Mouse (Mus musculus): Measurements from ENCODE around the gene Usp17lb. TPM values are rescaled to one million over a fixed set of nuclear protein-coding genes. Genes with fewer than 3 reads are reported as not detected.
"Not testable (repeated sequence)": the region's sequence is repeated elsewhere in the genome, so short reads cannot be mapped to it uniquely, and the experiment has no call there.

The Usp17lb gene
- not detected in 2 replicates for polyA plus RNA-seq (2016; fragmentation: Nextera tagmentation; extraction: Ambion mirVana)

- no peaks in the 10 kb centered on the region for H3K27me3 ChIP-seq (replicated peaks)
- no peaks in the 10 kb centered on the region for H3K4me1 ChIP-seq
- H3K9ac ChIP-seq: no peak within 1 kb of the TSS
- H3K27ac ChIP-seq: no peak within 1 kb of the TSS
- ATAC-seq (ENCODE audit: low FRiP score, low read depth): no peak
- no peak within 1 kb of the TSS for H3K4me2 ChIP-seq (replicated peaks)
- H3K9me3 ChIP-seq: no peaks in the 10 kb centered on the region
- WGBS: 82% methylated on average over 1 of the region's 1 CpGs
- no peaks in the 10 kb centered on the region for H3K36me3 ChIP-seq
- no peak within 1 kb of the TSS for H3K4me3 ChIP-seq
Observed at GRCm38 (mm10) chr7:104842503-104842902, at the start of gene Usp17lb. Gene Usp17lb, minus strand, starts transcription at chr7:104842603.

- ATAC-seq (ENCODE audit: low FRiP score, low read depth): no peak
Observed at GRCm38 (mm10) chr7:104877731-104878130, 35.3 kb upstream of the Usp17lb start, which contains the start of gene Olfr665. Gene Olfr665, plus strand, starts transcription at chr7:104878031.

GRCm38 (mm10) chr7:104861381-104861780 is 19.0 kb upstream of the Usp17lb start:
- Histone ChIP-seq H3K9me3 (no peaks in the 10 kb centered on the region), H3K36me3 (no peaks in the 10 kb centered on the region), H3K4me2 (replicated peaks) (no peak overlapping the region), H3K4me1 (no peaks in the 10 kb centered on the region), H3K9ac (no peak overlapping the region), H3K4me3 (no peak overlapping the region), H3K27ac (no peak overlapping the region), H3K27me3 (replicated peaks) (no peaks in the 10 kb centered on the region)
- ATAC-seq (ENCODE audit: low FRiP score, low read depth): no peak
- WGBS: 81% methylated on average over 3 of the region's 3 CpGs

More at GRCm38 (mm10) chr7:104877731-104878130, 35.3 kb upstream of the Usp17lb start, which contains the start of gene Olfr665:
- WGBS: 56% methylated on average over 1 of the region's 1 CpGs
- H3K4me1 ChIP-seq: no peaks in the 10 kb centered on the region
- H3K36me3 ChIP-seq: no peaks in the 10 kb centered on the region
- H3K27me3 ChIP-seq (replicated peaks): no peaks in the 10 kb centered on the region
- no peak within 1 kb of the TSS for H3K4me2 ChIP-seq (replicated peaks)
- no peak within 1 kb of the TSS for H3K9ac ChIP-seq
- no peaks in the 10 kb centered on the region for H3K9me3 ChIP-seq
- H3K27ac ChIP-seq: no peak within 1 kb of the TSS
- H3K4me3 ChIP-seq: no peak within 1 kb of the TSS

GRCm38 (mm10) chr7:104857683-104858082 is 15.3 kb upstream of the Usp17lb start:
- WGBS: 68% methylated on average over 1 of the region's 1 CpGs
- H3K36me3 ChIP-seq: no peaks in the 10 kb centered on the region
- H3K4me2 ChIP-seq (replicated peaks): no peak overlapping the region
- no peak overlapping the region for H3K27ac ChIP-seq
- ATAC-seq (ENCODE audit: low FRiP score, low read depth): no peak
- H3K27me3 ChIP-seq (replicated peaks): no peaks in the 10 kb centered on the region
- H3K9me3 ChIP-seq: no peaks in the 10 kb centered on the region
- no peak overlapping the region for H3K9ac ChIP-seq
- no peaks in the 10 kb centered on the region for H3K4me1 ChIP-seq
- no peak overlapping the region for H3K4me3 ChIP-seq

- 76% methylated on average over 2 of the region's 2 CpGs for WGBS
- H3K27ac ChIP-seq; H3K4me2 ChIP-seq (replicated peaks); H3K9me3 ChIP-seq; ATAC-seq (ENCODE audit: low FRiP score, low read depth); H3K4me1 ChIP-seq; H3K27me3 ChIP-seq (replicated peaks); H3K36me3 ChIP-seq; H3K9ac ChIP-seq; H3K4me3 ChIP-seq: not testable (repeated sequence)
Observed at GRCm38 (mm10) chr7:104856709-104857108, 14.3 kb upstream of the Usp17lb start, which contains the start of gene Usp17la. Gene Usp17la, plus strand, starts transcription at chr7:104857009.

GRCm38 (mm10) chr7:104855248-104855750 is 12.9 kb upstream of the Usp17lb start:
- no peaks in the 10 kb centered on the region for H3K9me3 ChIP-seq
- no peaks in the 10 kb centered on the region for H3K4me1 ChIP-seq
- no peak overlapping the region for H3K9ac ChIP-seq
- no peak overlapping the region for H3K4me3 ChIP-seq
- ATAC-seq (ENCODE audit: low FRiP score, low read depth): no peak
- no peak overlapping the region for H3K27ac ChIP-seq
- H3K4me2 ChIP-seq (replicated peaks): no peak overlapping the region
- H3K36me3 ChIP-seq: no peaks in the 10 kb centered on the region
- H3K27me3 ChIP-seq (replicated peaks): no peaks in the 10 kb centered on the region
- WGBS: 83% methylated on average over 3 of the region's 3 CpGs

- not testable (repeated sequence) for H3K27ac ChIP-seq; H3K9me3 ChIP-seq; H3K9ac ChIP-seq; H3K4me1 ChIP-seq; H3K4me3 ChIP-seq; ATAC-seq (ENCODE audit: low FRiP score, low read depth); H3K4me2 ChIP-seq (replicated peaks); H3K36me3 ChIP-seq; H3K27me3 ChIP-seq (replicated peaks)
- 80% methylated on average over 2 of the region's 2 CpGs for WGBS
Observed at GRCm38 (mm10) chr7:104851546-104851945, 9.1 kb upstream of the Usp17lb start.

GRCm38 (mm10) chr7:104843731-104844287 is 1.4 kb upstream of the Usp17lb start:
- ATAC-seq (ENCODE audit: low FRiP score, low read depth): no peak
- WGBS: 82% methylated on average over 1 of the region's 1 CpGs

GRCm38 (mm10) chr7:104810335-104810734 is 32.1 kb downstream of the Usp17lb start:
- not testable (repeated sequence) for H3K9me3 ChIP-seq; H3K4me3 ChIP-seq; H3K27ac ChIP-seq; H3K4me2 ChIP-seq (replicated peaks); H3K9ac ChIP-seq; H3K4me1 ChIP-seq; ATAC-seq (ENCODE audit: low FRiP score, low read depth); H3K27me3 ChIP-seq (replicated peaks); H3K36me3 ChIP-seq
- 93% methylated on average over 8 of the region's 8 CpGs for WGBS

More at GRCm38 (mm10) chr7:104843731-104844287, 1.4 kb upstream of the Usp17lb start:
- Histone ChIP-seq H3K27ac (no peak overlapping the region), H3K9ac (no peak overlapping the region), H3K27me3 (replicated peaks) (no peaks in the 10 kb centered on the region), H3K4me2 (replicated peaks) (no peak overlapping the region), H3K4me1 (no peaks in the 10 kb centered on the region), H3K9me3 (no peaks in the 10 kb centered on the region), H3K36me3 (no peaks in the 10 kb centered on the region), H3K4me3 (no peak overlapping the region)

- ATAC-seq (ENCODE audit: low FRiP score, low read depth): no peak
- Histone ChIP-seq H3K36me3 (no peaks in the 10 kb centered on the region), H3K9ac (no peak overlapping the region), H3K4me3 (no peak overlapping the region), H3K4me1 (no peaks in the 10 kb centered on the region), H3K27ac (no peak overlapping the region), H3K27me3 (replicated peaks) (no peaks in the 10 kb centered on the region), H3K4me2 (replicated peaks) (no peak overlapping the region), H3K9me3 (no peaks in the 10 kb centered on the region)
- WGBS: 60% methylated on average over 1 of the region's 1 CpGs
Observed at GRCm38 (mm10) chr7:104790796-104791195, 51.6 kb downstream of the Usp17lb start.

Other genes with a start within 250 kb of the Usp17lb start
- not detected in 2 replicates for gene Olfr655, start 240.8 kb downstream of the Usp17lb start, polyA plus RNA-seq (2016; fragmentation: Nextera tagmentation; extraction: Ambion mirVana)
- gene Olfr656, start 228.6 kb downstream of the Usp17lb start, polyA plus RNA-seq (2016; fragmentation: Nextera tagmentation; extraction: Ambion mirVana): not detected in 2 replicates
- gene Olfr657, start 217.8 kb downstream of the Usp17lb start, polyA plus RNA-seq (2016; fragmentation: Nextera tagmentation; extraction: Ambion mirVana): not detected in 2 replicates
- gene Olfr658, start 195.3 kb downstream of the Usp17lb start, polyA plus RNA-seq (2016; fragmentation: Nextera tagmentation; extraction: Ambion mirVana): 0.06 and 0.09 TPM in 2 replicates
- gene Olfr659, start 175.8 kb downstream of the Usp17lb start, polyA plus RNA-seq (2016; fragmentation: Nextera tagmentation; extraction: Ambion mirVana): not detected in 2 replicates
- not detected in 2 replicates for gene Olfr661, start 156.1 kb downstream of the Usp17lb start, polyA plus RNA-seq (2016; fragmentation: Nextera tagmentation; extraction: Ambion mirVana)
- gene Usp17le, start 65.1 kb downstream of the Usp17lb start, polyA plus RNA-seq (2016; fragmentation: Nextera tagmentation; extraction: Ambion mirVana): not detected in 2 replicates
- not detected in 2 replicates for gene Usp17la, start 14.4 kb upstream of the Usp17lb start, polyA plus RNA-seq (2016; fragmentation: Nextera tagmentation; extraction: Ambion mirVana)
- gene Olfr665, start 35.4 kb upstream of the Usp17lb start, polyA plus RNA-seq (2016; fragmentation: Nextera tagmentation; extraction: Ambion mirVana): not detected in 2 replicates
- not detected in 2 replicates for gene Olfr666, start 53.3 kb upstream of the Usp17lb start, polyA plus RNA-seq (2016; fragmentation: Nextera tagmentation; extraction: Ambion mirVana)
- not detected in 2 replicates for gene Olfr667, start 78.9 kb upstream of the Usp17lb start, polyA plus RNA-seq (2016; fragmentation: Nextera tagmentation; extraction: Ambion mirVana)
- not detected in 2 replicates for gene Olfr668, start 85.5 kb upstream of the Usp17lb start, polyA plus RNA-seq (2016; fragmentation: Nextera tagmentation; extraction: Ambion mirVana)
- gene Olfr669, start 91.6 kb upstream of the Usp17lb start, polyA plus RNA-seq (2016; fragmentation: Nextera tagmentation; extraction: Ambion mirVana): not detected in 2 replicates
- gene Olfr670, start 120.0 kb upstream of the Usp17lb start, polyA plus RNA-seq (2016; fragmentation: Nextera tagmentation; extraction: Ambion mirVana): not detected in 2 replicates
- not detected in 2 replicates for gene Olfr671, start 136.5 kb upstream of the Usp17lb start, polyA plus RNA-seq (2016; fragmentation: Nextera tagmentation; extraction: Ambion mirVana)
- gene Olfr672, start 159.4 kb upstream of the Usp17lb start, polyA plus RNA-seq (2016; fragmentation: Nextera tagmentation; extraction: Ambion mirVana): not detected in 2 replicates
- not detected in 2 replicates for gene Olfr675, start 185.9 kb upstream of the Usp17lb start, polyA plus RNA-seq (2016; fragmentation: Nextera tagmentation; extraction: Ambion mirVana)
- gene Olfr676, start 190.1 kb upstream of the Usp17lb start, polyA plus RNA-seq (2016; fragmentation: Nextera tagmentation; extraction: Ambion mirVana): not detected in 2 replicates
- not detected in 2 replicates for gene Olfr677, start 208.8 kb upstream of the Usp17lb start, polyA plus RNA-seq (2016; fragmentation: Nextera tagmentation; extraction: Ambion mirVana)
- not detected in 2 replicates for gene Olfr678, start 221.9 kb upstream of the Usp17lb start, polyA plus RNA-seq (2016; fragmentation: Nextera tagmentation; extraction: Ambion mirVana)
- not detected in 2 replicates for gene Olfr679, start 238.6 kb upstream of the Usp17lb start, polyA plus RNA-seq (2016; fragmentation: Nextera tagmentation; extraction: Ambion mirVana)

Measured in neural tube, embryonic 12.5 days (tissue).